Mouse (Mus musculus): ENCODE measurements around the gene Ttc13. TPM values are rescaled to one million over a fixed set of nuclear protein-coding genes. Genes with fewer than 3 reads are reported as not detected.

Ttc13 gene
- polyA plus RNA-seq, 1 experiment from 2014 or later, result 14.6 TPM

DNA sequence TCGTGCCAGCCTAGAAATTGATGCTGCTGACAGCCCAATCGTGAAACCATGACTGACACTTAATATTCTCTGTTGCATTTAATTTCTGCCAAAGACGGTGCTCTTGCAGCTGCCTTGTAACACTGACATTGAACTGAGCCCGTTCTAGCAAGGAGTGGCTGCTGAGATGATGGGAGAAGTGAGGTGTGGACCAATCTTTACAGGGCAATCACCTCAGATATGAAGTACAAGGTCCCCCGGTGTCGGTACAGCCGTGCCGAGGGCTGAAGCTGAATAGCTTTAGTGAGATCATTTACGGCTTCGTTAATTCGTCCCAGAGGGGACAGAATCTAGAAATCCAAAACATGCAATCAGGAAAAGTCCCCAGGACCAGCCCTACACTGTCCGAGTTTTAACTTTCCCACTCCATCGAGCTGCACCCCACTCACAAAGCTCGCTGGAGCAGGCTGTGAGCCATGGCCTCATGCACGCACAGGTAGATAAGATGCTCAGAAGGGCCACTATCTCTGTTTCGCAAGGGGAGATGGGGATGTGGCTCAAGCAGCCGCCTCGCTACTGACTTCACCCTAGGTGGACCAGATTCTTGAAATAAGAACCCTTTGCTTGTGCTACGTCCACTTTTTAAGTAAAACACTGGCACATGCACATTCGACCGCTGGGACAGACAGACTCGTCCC lies 26.2 kb downstream of the Ttc13 start:
- Histone ChIP-seq H3K4me2 (ENCODE audit: low read depth, low read length) (no peak overlapping the region), H3K9me3 (replicated peaks; ENCODE audit: control insufficient read depth, low read length) (no peaks in the 10 kb centered on the region), H3K27me3 (ENCODE audit: control insufficient read depth, insufficient read depth, low read depth, low read length) (no peaks in the 10 kb centered on the region), H3K4me1 (ENCODE audit: control insufficient read depth, low read depth, low read length) (no peaks in the 10 kb centered on the region), H3K27ac (ENCODE audit: low read length) (no peak overlapping the region), H3K9ac (ENCODE audit: low read depth, low read length) (no peak overlapping the region), H3K4me3 (ENCODE audit: low read depth, low read length) (no peak overlapping the region), H3K36me3 (ENCODE audit: control insufficient read depth, insufficient read depth) (peaks cover 6% of the 10 kb centered on the region)
- ATAC-seq (ENCODE audit: low read depth), result no peak
- 79% methylated on average over 22 of the region's 22 CpGs for WGBS (ENCODE audit: insufficient replicate concordance)

DNA sequence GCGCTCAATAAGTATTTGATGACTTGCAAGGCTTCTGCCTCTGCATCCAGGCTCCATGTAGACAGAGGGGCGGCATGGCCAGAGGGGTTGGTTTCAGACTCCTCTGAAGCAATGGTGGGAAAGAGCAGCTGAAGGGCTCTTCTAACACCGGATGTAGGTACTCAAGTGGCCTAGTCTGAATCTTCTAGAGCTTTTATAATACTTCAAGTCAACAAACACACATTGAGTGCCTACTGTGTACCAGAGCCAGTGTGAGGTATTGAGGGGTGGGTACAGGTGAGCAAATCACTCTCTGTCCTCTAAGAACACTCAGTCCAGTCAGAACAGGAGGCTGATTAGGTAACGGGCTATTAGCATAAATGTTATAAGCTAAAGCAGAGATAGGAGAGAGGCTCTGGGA lies 30.1 kb downstream of the Ttc13 start:
- H3K36me3 ChIP-seq (ENCODE audit: control insufficient read depth, insufficient read depth), result peaks cover 4% of the 10 kb centered on the region
- H3K27ac ChIP-seq (ENCODE audit: low read length), result no peak overlapping the region
- no peak for ATAC-seq (ENCODE audit: low read depth)
- H3K9me3 ChIP-seq (replicated peaks; ENCODE audit: control insufficient read depth, low read length), result no peaks in the 10 kb centered on the region
- H3K27me3 ChIP-seq (ENCODE audit: control insufficient read depth, insufficient read depth, low read depth, low read length), result no peaks in the 10 kb centered on the region
- H3K4me2 ChIP-seq (ENCODE audit: low read depth, low read length), result no peak overlapping the region
- 75% methylated on average over 4 of the region's 4 CpGs for WGBS (ENCODE audit: insufficient replicate concordance)
- H3K4me3 ChIP-seq (ENCODE audit: low read depth, low read length), result no peak overlapping the region
- H3K9ac ChIP-seq (ENCODE audit: low read depth, low read length), result no peak overlapping the region
- H3K4me1 ChIP-seq (ENCODE audit: control insufficient read depth, low read depth, low read length), result no peaks in the 10 kb centered on the region

- Histone ChIP-seq H3K4me3 (ENCODE audit: low read depth, low read length) (no peak overlapping the region), H3K9me3 (replicated peaks; ENCODE audit: control insufficient read depth, low read length) (no peaks in the 10 kb centered on the region), H3K4me1 (ENCODE audit: control insufficient read depth, low read depth, low read length) (no peaks in the 10 kb centered on the region), H3K36me3 (ENCODE audit: control insufficient read depth, insufficient read depth) (peaks cover 7% of the 10 kb centered on the region), H3K4me2 (ENCODE audit: low read depth, low read length) (no peak overlapping the region), H3K27ac (ENCODE audit: low read length) (no peak overlapping the region), H3K27me3 (ENCODE audit: control insufficient read depth, insufficient read depth, low read depth, low read length) (no peaks in the 10 kb centered on the region), H3K9ac (ENCODE audit: low read depth, low read length) (no peak overlapping the region)
- WGBS (ENCODE audit: insufficient replicate concordance), result 86% methylated on average over 13 of the region's 13 CpGs
- ATAC-seq (ENCODE audit: low read depth), result no peak
These were observed 32.9 kb downstream of the Ttc13 start for GRCm38 (mm10) chr8:124688899-124689298.

GRCm38 (mm10) chr8:124682218-124682617 lies 39.6 kb downstream of the Ttc13 start:
- peaks cover 6% of the 10 kb centered on the region for H3K36me3 ChIP-seq (ENCODE audit: control insufficient read depth, insufficient read depth)

DNA sequence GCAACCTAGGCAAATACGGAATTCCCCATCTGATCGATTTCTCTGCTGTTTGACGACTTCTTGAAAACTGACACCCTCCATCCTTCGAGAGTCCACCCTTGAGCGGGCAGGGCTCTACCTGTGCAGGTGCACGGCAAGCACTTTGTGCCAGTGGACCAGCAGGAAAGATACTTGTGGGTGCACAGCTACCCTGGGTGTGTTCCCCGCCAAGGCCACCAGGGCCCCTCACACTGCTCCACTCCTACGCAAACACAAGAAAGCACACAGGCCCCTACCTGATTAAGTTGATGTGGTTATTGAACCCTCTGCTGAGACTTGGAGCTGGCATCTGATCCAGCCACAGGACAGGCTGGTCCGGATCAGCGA lies 40.0 kb downstream of the Ttc13 start:
- no peak overlapping the region for H3K27ac ChIP-seq (ENCODE audit: low read length)
- peaks cover 6% of the 10 kb centered on the region for H3K36me3 ChIP-seq (ENCODE audit: control insufficient read depth, insufficient read depth)
- no peaks in the 10 kb centered on the region for H3K9me3 ChIP-seq (replicated peaks; ENCODE audit: control insufficient read depth, low read length)
- no peaks in the 10 kb centered on the region for H3K27me3 ChIP-seq (ENCODE audit: control insufficient read depth, insufficient read depth, low read depth, low read length)
- H3K4me3 ChIP-seq (ENCODE audit: low read depth, low read length), result no peak overlapping the region
- no peaks in the 10 kb centered on the region for H3K4me1 ChIP-seq (ENCODE audit: control insufficient read depth, low read depth, low read length)
- no peak overlapping the region for H3K4me2 ChIP-seq (ENCODE audit: low read depth, low read length)
- ATAC-seq (ENCODE audit: low read depth), result no peak
- H3K9ac ChIP-seq (ENCODE audit: low read depth, low read length), result no peak overlapping the region
- 82% methylated on average over 10 of the region's 10 CpGs for WGBS (ENCODE audit: insufficient replicate concordance)

More at GRCm38 (mm10) chr8:124682218-124682617, 39.6 kb downstream of the Ttc13 start:
- 77% methylated on average over 10 of the region's 10 CpGs for WGBS (ENCODE audit: insufficient replicate concordance)
- H3K4me2 ChIP-seq (ENCODE audit: low read depth, low read length), result no peak overlapping the region
- H3K4me1 ChIP-seq (ENCODE audit: control insufficient read depth, low read depth, low read length), result no peaks in the 10 kb centered on the region
- no peaks in the 10 kb centered on the region for H3K9me3 ChIP-seq (replicated peaks; ENCODE audit: control insufficient read depth, low read length)
- H3K27me3 ChIP-seq (ENCODE audit: control insufficient read depth, insufficient read depth, low read depth, low read length), result no peaks in the 10 kb centered on the region
- H3K9ac ChIP-seq (ENCODE audit: low read depth, low read length), result no peak overlapping the region
- H3K27ac ChIP-seq (ENCODE audit: low read length), result no peak overlapping the region
- ATAC-seq (ENCODE audit: low read depth), result no peak
- H3K4me3 ChIP-seq (ENCODE audit: low read depth, low read length), result no peak overlapping the region

DNA sequence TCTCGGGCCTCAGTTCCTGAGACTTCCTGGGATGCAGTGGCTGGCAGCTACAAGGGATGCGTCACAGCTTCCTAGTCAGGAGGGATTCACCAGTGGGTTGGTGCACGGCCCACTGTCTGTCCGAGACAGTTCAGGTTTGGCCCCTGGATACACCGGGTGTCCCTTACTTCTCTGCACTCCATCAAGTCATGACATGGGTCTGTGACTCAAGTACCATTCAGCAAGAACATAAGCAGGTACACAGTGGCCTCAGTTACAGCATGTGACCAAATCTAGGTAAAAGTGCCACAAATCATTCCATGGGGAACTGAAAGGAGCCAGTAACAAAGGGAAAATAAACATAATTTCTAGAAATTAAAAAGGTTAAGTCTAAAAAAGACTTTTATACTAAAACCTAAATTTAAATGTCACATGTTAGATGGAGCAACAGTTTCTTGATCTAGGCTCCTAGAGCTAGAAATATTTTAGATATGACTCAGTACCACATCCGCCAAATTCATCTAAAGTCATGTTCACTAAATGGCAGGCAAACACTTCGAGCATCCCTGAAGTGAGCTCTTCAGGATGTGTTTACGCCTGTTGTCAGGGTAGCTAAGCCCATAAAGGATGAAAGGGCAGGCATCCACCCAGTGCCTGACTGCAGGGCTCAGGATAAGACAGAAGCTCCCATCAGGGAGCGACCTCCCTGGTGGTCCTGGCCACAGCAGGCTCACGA lies 40.5 kb downstream of the Ttc13 start:
- no peak overlapping the region for H3K4me2 ChIP-seq (ENCODE audit: low read depth, low read length)
- no peak overlapping the region for H3K27ac ChIP-seq (ENCODE audit: low read length)
- no peaks in the 10 kb centered on the region for H3K4me1 ChIP-seq (ENCODE audit: control insufficient read depth, low read depth, low read length)
- H3K4me3 ChIP-seq (ENCODE audit: low read depth, low read length), result no peak overlapping the region
- no peak for ATAC-seq (ENCODE audit: low read depth)
- peaks cover 4% of the 10 kb centered on the region for H3K36me3 ChIP-seq (ENCODE audit: control insufficient read depth, insufficient read depth)
- 81% methylated on average over 10 of the region's 10 CpGs for WGBS (ENCODE audit: insufficient replicate concordance)
- H3K27me3 ChIP-seq (ENCODE audit: control insufficient read depth, insufficient read depth, low read depth, low read length), result no peaks in the 10 kb centered on the region
- H3K9ac ChIP-seq (ENCODE audit: low read depth, low read length), result no peak overlapping the region
- H3K9me3 ChIP-seq (replicated peaks; ENCODE audit: control insufficient read depth, low read length), result no peaks in the 10 kb centered on the region

DNA sequence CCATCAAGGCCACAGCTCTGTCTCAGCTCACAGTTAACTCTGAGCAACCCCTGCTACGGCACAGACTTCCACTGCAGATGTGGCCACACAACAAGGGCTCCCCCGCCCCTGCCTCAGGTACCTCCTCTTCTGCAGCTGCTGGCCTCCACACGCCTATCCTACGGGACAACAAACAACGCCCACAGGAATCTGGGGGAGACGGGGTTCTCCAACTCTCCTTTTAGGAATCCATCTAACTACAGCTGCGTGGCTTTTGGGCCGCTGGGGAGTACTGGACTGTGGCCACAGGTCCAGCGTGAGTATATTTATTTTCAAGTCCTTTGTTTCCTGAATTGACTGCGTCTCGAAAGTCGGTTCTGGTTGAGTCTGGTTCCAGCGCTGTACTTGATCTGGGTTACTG lies 43.5 kb downstream of the Ttc13 start:
- no peaks in the 10 kb centered on the region for H3K4me1 ChIP-seq (ENCODE audit: control insufficient read depth, low read depth, low read length)
- no peak overlapping the region for H3K4me2 ChIP-seq (ENCODE audit: low read depth, low read length)
- peaks cover 2% of the 10 kb centered on the region for H3K36me3 ChIP-seq (ENCODE audit: control insufficient read depth, insufficient read depth)

DNA sequence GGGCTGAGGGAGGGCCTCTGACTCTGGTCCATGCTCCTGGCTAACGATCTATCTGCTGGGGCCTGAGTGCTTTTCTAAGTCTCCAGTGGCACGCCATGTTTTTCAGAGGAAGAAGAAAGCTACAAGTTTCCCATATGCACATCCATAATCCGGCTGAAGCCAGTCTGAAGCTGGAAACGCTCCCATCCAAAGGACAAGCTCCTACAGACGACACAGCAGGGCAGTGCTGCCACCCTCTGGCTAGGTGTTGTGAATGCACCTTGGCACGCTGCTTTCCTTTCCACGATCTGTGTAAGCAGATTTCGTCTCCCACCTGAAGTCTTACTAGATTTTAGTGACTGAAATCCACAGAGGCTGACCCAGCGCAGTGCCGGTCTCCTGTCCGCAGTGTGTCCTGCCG lies 44.3 kb downstream of the Ttc13 start:
- H3K36me3 ChIP-seq (ENCODE audit: control insufficient read depth, insufficient read depth), result peaks cover 2% of the 10 kb centered on the region

More for the DNA sequence above, 43.5 kb downstream of the Ttc13 start:
- no peak overlapping the region for H3K9ac ChIP-seq (ENCODE audit: low read depth, low read length)
- no peak overlapping the region for H3K27ac ChIP-seq (ENCODE audit: low read length)
- no peaks in the 10 kb centered on the region for H3K27me3 ChIP-seq (ENCODE audit: control insufficient read depth, insufficient read depth, low read depth, low read length)
- H3K9me3 ChIP-seq (replicated peaks; ENCODE audit: control insufficient read depth, low read length), result no peaks in the 10 kb centered on the region
- 84% methylated on average over 13 of the region's 13 CpGs for WGBS (ENCODE audit: insufficient replicate concordance)
- ATAC-seq (ENCODE audit: low read depth), result no peak
- H3K4me3 ChIP-seq (ENCODE audit: low read depth, low read length), result no peak overlapping the region

DNA sequence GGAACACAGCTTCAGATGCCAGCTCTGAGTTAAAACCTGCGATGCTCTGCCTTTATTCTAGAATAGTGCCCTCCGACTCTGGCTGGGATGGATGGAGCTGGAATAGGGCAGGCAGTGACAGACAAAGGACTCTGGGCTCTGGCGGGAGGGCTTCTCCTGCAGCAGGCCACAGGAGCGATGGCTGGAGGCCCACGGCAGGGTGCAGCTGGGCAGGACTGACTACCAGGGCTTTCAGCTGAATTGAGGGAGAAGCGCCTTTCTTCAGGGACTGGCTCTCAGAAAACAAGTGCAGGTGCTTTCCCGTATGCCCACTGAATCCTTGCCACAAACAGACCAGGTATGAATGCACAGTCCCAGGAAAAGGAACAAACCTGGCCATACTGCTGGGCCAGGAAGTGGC lies 44.7 kb downstream of the Ttc13 start:
- Histone ChIP-seq H3K4me1 (ENCODE audit: control insufficient read depth, low read depth, low read length) (no peaks in the 10 kb centered on the region), H3K27ac (ENCODE audit: low read length) (no peak overlapping the region), H3K9me3 (replicated peaks; ENCODE audit: control insufficient read depth, low read length) (no peaks in the 10 kb centered on the region), H3K9ac (ENCODE audit: low read depth, low read length) (no peak overlapping the region), H3K36me3 (ENCODE audit: control insufficient read depth, insufficient read depth) (peaks cover 2% of the 10 kb centered on the region), H3K27me3 (ENCODE audit: control insufficient read depth, insufficient read depth, low read depth, low read length) (no peaks in the 10 kb centered on the region), H3K4me2 (ENCODE audit: low read depth, low read length) (no peak overlapping the region), H3K4me3 (ENCODE audit: low read depth, low read length) (no peak overlapping the region)
- WGBS (ENCODE audit: insufficient replicate concordance), result 82% methylated on average over 7 of the region's 7 CpGs
- no peak; the same call in 1 of the 2 replicates for ATAC-seq (ENCODE audit: low read depth)

More for the DNA sequence above, 44.3 kb downstream of the Ttc13 start:
- Histone ChIP-seq H3K4me2 (ENCODE audit: low read depth, low read length) (no peak overlapping the region), H3K4me3 (ENCODE audit: low read depth, low read length) (no peak overlapping the region), H3K27ac (ENCODE audit: low read length) (no peak overlapping the region), H3K27me3 (ENCODE audit: control insufficient read depth, insufficient read depth, low read depth, low read length) (no peaks in the 10 kb centered on the region), H3K4me1 (ENCODE audit: control insufficient read depth, low read depth, low read length) (no peaks in the 10 kb centered on the region), H3K9me3 (replicated peaks; ENCODE audit: control insufficient read depth, low read length) (no peaks in the 10 kb centered on the region), H3K9ac (ENCODE audit: low read depth, low read length) (no peak overlapping the region)
- no peak for ATAC-seq (ENCODE audit: low read depth)
- 60% methylated on average over 12 of the region's 12 CpGs for WGBS (ENCODE audit: insufficient replicate concordance)

All from liver, embryonic 16.5 days (tissue).